Mouse (Mus musculus) adrenal gland, adult 8-10 months (tissue): ENCODE data around the gene Sgpp1. TPM values are rescaled to one million over a fixed set of nuclear protein-coding genes. Genes with fewer than 3 reads are reported as not detected.

Experiments used
- DNase-seq: peaks from one replicate; pipeline ENCODE4 v3.0.0; 2022
- total RNA-seq, 4 experiments: library from RNA; stranded (reverse); gene quantifications; 2 replicates each; pipeline ENCODE4 v1.2.4; 2022

Gene Sgpp1
- 100 to 1,000 TPM; 155 to 228 (median 174) TPM for total RNA-seq

DNA sequence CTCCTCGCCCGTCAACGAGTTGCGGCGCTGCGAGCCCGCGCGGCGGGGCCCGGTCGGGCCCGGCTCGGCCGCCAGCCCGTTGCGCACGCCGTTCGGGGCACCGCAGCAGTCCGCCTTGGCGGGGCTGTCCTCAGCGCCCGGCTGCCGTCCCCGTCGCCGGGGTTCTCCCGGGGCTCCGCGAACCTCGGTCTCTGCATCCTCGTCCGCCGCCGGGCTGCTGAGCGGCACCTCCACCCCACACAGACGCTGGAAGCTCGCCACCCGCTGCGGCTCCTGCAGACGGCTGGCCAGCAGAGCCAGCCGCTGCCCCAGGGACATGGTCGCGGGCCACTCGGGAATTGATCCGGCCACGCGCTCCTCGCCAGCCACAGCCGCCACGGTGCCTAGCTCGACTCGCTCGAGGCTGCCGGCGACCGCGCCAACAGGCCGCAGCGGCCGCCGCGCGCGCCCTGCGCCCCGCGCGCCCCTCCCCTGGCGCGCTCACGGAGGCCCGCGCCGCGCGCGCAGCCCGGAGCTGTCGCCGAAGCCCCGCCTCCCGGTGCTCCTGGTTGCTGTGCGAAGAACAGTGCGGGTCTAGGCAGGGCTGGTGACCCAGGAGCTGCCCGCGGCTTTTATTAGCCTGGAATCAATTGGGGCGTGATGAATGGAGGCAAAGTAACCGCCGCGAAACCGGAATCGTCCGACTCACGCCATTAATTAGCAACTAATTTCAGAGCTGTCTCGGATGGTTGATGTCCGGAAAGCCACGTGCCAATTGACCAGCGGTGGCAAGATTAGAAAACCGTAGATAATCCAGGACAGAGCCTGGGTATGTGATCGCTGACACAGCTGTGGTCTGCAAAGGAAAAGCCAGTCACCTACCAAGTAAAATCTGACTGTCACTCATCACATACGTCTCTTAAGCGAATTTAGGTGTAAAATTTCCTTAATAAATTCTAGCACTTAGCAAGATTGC is at the start of gene Sgpp1:
Gene Sgpp1, minus strand, starts transcription at position 484 of the 955 bp plus-strand sequence.
- DNase-seq, result peak; percentile 81

DNA sequence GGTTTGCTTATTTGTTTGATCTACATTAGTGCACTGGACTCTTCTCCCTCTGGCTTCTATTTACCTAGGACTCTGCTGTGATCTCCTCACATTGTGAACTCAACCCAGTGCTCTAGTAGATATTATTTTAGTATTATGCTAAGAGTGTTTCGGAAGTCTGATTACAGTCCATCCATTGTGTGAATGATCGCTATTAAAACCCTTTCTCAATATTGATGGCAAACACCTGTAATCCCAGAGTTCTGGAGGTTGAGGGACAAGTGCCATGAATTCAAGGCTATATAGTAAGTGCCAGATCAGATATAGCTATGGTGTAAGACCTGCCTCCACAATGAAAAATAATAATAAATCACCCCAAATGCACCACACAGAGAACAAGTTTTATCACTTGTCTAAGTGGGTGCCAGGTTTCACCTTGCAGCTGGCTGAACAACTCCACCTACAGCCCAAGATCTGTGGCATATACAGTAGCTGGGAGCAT is 48.8 kb upstream of the Sgpp1 start:
- no peak for DNase-seq

- DNase-seq, result no peak
Observed at GRCm38 (mm10) chr12:75781995-75782394, 46.5 kb upstream of the Sgpp1 start.

- DNase-seq, result no peak
Observed at GRCm38 (mm10) chr12:75781445-75781844, 45.9 kb upstream of the Sgpp1 start.

DNA sequence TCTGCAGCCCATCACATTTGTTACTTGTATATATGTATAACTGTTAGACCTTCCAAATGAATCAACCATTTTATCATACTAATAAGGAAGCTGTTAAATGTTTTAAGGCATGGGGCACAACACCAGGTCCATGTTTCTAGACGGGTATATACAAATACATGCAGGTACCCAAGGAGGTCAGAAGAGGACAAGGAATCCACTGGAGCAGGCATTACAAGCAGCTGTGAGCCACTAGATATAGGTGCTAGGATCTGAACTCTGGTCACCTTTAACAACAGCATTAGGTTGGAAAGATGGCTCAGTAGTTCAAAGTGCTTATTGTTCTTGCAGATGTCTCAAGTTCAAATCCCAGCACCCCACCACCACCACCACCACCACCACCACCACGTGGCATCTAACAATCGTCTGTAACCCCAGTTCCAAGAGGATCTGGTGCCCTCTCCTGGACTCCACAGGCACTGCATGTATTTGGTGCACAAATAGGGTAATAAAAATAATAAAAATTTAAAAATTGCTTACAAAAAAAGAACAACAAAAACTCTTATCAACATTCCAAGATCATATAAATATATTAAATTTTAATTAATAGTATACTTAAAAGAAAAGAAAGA is 37.0 kb upstream of the Sgpp1 start:
- peak; percentile 27 for DNase-seq

GRCm38 (mm10) chr12:75771410-75771809 is 35.9 kb upstream of the Sgpp1 start:
- DNase-seq, result no peak

DNA sequence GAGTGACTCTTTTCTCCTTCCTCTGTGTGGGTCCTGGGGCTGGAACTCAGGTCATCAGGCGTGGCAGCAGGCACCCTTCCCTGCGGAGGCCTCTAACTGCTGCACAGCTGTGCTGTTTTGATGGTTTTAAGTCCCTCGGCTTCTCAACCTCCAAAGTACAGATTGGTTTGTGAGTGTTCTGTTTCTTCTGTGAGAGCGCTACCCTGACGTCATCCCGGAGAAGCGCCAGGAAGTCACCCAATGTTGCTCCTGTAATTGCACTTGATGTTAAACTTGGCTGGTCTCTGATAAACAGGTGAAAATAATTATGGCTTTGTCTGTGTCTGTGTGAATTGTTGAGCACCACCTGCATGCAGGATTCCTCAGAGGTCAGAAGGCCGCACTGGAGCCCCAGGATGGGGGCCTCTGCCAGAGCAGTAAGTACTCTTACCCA is 31.4 kb upstream of the Sgpp1 start:
- DNase-seq, result no peak

GRCm38 (mm10) chr12:75766395-75766794 is 30.9 kb upstream of the Sgpp1 start:
- no peak for DNase-seq

- DNase-seq, result peak; percentile 27
Observed at GRCm38 (mm10) chr12:75765751-75766150, 30.2 kb upstream of the Sgpp1 start.

DNA sequence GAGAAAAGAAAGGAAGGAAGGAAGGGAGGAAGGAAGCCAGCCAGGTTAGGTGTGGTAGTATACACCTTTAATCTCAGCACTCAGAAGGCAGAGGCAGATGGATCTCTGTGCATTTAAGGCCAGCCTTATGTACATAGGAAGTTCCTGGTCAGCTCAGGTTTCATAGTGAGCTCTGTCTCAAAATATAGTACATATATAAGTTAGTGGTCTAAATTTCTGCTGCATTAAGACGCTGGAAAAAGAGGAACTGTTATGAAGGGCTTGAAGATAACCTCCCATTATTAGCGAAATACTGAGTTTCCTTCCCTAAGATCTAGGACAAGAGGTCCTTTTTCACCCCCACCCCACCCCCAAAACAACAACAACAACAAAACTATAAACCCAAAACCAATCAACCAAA is 20.9 kb upstream of the Sgpp1 start:
- no peak for DNase-seq

DNA sequence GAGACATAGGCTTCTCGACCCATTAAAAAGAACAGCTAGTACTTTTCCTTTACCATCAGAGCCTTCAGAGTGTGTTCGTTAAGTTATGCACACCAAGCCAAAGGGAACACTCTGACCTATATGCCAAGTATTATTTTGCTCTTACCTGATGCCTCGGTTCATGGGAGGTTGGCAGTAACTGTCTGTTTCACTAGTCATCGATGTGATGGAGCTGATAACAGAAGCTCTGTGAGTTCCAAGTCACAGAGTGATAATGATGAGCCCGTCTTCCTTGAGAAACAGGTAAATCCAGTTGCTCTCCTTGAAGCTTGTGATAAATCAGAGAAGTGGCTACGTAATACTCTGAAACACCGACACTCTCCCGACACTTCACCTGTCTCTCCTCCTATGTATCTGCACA is 18.2 kb upstream of the Sgpp1 start:
- no peak for DNase-seq

- no peak for DNase-seq
Observed at GRCm38 (mm10) chr12:75752077-75752476, 16.5 kb upstream of the Sgpp1 start.

DNA sequence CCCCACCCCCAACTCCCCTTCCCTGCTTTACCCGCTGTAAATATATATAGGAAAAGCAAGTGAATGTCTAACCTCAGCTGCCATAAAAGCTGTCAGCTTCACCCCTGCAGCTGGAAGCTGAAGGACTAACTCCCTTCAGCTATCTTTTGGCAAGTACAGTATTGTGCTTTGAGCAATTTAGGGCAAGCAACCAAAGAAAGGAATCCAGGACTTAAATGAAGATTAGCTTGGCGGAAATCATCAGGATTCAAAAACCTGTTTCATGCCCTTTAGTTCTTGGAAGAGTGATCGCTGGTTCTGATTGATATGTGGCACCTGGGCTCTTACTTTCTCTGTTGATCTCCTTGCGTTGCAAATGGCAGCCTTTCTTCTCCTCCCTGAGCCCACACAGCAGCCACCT is 13.0 kb upstream of the Sgpp1 start:
- DNase-seq, result no peak

DNA sequence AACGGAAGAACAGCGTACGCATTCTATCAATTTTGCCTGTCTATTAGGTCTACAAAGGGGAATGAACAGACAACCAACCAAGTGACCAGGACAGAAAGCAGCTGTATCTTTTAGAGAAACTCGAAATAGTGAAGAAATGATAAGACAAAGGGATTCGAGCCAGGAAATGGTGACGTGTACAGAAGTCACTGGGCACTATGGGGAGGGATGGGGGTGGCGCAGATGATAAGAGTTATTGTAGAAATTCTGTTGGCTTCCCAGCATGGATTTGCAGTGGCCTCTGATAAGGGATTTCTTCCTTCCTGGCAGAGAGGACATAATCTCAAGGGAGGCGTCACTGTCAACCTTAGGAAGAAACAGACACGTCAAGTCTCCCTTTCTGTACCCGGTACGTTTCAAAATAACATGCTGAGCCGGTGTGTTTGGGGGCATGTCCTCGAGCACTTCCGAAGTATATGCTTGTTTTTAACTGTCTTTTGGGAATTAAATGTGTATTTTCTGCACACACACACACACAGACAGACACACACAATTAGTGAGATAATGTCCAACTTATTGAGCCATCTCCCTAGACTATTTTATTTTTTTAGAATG is 10.3 kb upstream of the Sgpp1 start:
- peak; percentile 57 for DNase-seq

DNA sequence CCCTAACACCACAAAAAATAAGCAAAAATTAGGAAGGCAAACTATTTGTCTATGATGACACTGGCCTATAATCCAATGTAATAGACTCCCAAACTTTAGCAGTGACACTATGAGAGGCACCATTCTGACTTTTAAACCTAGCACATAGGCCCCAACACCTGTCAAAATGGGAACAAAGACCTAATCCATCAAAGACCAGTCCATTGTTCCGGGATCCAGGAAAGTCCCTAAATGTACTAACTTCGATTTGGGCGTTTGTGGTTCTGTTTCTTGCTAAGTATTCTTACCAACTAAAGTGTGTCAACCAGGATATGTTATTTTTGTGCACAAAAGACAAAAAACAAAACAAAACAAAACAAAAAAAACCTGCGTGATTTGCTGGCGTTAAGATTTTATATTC is 6.6 kb upstream of the Sgpp1 start:
- DNase-seq, result no peak

DNA sequence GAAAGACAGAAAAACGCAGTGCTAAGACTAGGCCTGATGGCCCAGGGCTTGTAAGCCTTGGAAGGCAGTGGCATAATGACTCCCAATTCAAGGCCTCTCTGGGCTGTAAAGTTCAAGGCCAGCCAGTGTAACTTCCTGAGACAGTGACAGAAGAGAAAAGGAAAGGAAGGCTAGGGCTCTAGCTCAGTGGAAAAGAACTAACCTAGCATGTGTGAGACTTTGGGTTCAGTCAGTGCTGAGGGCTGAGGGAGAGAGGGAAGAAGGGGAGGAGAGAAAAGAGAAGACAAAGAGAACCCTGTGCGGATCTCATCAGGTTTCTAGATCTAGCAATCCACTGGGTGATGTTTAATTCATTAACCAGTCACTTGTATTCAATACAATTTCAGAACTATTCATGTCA is 5.7 kb upstream of the Sgpp1 start:
- peak; percentile 82 for DNase-seq

GRCm38 (mm10) chr12:75740451-75740850 is 4.9 kb upstream of the Sgpp1 start:
- DNase-seq, result no peak

DNA sequence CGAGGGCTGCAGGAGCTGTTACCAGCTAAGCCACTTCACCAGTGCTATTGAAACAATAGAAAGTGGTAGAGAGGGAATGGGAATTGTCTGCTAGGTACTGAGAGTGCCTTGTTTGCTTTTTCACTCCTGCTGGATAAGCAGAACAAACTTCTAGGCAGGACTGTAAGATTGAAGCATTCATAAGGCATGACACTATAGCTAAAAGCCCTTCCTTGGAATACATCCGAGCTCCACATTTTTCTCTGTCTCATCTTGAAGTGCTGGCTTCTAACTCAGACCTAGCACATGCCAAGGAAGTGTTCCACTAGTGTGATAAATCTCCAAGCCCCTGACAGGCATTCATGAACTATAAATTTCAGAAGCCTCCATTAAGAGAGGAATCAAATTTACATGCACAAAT is 4.1 kb upstream of the Sgpp1 start:
- no peak for DNase-seq

DNA sequence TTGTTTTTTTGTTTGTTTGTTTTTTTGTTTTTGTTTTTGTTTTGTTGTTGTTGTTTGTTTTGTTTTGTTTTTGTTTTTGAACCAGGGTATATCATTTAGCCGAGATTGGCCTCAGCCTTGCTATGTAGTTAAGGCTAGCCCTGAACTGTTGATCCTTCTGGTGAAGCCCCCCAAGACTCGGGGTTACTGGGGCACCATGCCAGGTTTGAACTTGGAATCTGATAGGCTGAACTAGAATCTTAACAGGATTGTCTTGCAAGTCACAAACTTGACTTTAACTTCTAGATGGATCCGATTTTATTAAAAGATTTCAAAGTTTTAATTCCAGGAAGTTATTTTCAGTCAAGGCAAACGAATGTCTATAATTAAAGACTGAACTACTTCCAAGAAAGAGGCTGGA is 767 bp upstream of the Sgpp1 start:
- no peak for DNase-seq

- DNase-seq, result peak; percentile 45
Observed at GRCm38 (mm10) chr12:75734891-75735245, 661 bp downstream of the Sgpp1 start.

DNA sequence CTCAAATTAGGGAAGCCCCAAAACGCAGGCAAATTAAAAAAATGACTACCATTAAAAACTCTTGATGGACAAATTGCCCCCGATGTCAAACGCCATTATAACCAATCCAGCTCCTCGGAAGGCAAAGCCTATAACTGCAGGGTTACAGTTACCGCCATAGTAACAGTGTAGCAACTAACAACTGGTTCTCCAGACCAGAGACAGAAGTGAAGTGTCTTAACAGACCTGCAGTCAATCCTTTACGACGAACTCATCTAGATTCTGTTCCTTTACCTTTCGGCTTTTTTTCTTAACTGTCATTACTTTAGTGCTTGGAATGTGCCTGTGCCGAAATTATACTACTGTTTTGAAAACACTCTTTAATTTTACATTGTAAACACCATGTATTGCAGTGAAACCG is 1.4 kb downstream of the Sgpp1 start:
- DNase-seq, result no peak

GRCm38 (mm10) chr12:75733331-75734070 is 2.0 kb downstream of the Sgpp1 start:
- no peak for DNase-seq
